Mouse (Mus musculus): ENCODE results near the gene Eif4g3. TPM values are rescaled to one million over a fixed set of nuclear protein-coding genes. Genes with fewer than 3 reads are reported as not detected.

The Eif4g3 gene
- total and polyA plus RNA-seq, 3 experiments, result 22.8 to 63.7 TPM; not detected in 1

DNA sequence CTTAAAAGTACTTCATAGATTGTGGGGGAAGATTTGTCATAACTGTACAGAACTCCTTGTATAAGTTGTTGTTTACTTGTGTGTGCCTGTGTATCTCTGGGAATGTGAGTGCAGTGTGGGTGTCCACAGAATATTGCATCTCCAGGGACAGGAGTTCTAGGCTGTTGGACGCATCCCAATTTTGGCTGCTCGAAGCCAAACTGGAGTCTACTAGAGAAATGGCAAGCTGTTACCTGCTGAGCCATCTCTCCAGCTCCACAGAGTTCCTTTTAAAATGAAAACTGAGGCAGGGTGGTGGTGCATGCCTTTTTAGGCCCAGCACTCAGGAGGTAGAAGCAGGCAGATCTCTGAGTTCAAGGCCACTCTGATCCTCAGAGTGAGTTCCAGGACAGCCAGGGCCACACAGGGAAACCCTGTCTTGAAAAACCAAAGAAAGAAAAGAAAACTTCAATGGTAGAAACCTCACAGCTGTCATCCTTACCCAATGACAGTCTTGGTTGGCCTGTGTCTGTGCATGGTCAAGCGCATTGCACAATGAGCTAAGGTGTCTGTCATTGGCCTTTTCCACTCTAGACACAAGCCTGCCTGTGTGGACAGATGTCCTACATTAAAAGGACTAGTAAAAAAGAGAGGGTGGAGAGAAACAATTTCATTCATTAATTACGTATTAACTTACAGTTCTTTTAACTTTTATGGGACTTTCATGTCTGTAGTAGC, 17.1 kb downstream of the Eif4g3 start:
- Histone ChIP-seq H3K36me3 (ENCODE audit: control insufficient read depth in 1 of 2, insufficient read depth in 2 of 2, low read length in 2 of 2) (peaks cover 0 to 7% of the 10 kb centered on the region in 2 experiments; a peak in 2 of 4 replicates), H3K27ac (ENCODE audit: control insufficient read depth, low read depth, low read length) (no peak overlapping the region), H3K79me2 (ENCODE audit: control insufficient read depth, insufficient read depth, low read length, poor library complexity) (peaks cover 12% of the 10 kb centered on the region; the same call in 1 of the 2 replicates), H3K9ac (ENCODE audit: control insufficient read depth, low read depth, low read length, poor library complexity, severe bottlenecking) (no peak overlapping the region), H3K4me1 (ENCODE audit: control insufficient read depth in 1 of 2, insufficient read depth in 2 of 2, low read length in 2 of 2) (peaks cover 0 to under 1% of the 10 kb centered on the region in 2 experiments; a peak in 1 of 4 replicates), H3K27me3 (ENCODE audit: control insufficient read depth in 1 of 2, insufficient read depth in 2 of 2, low read length in 2 of 2) (no peaks in the 10 kb centered on the region), H3K4me3 (ENCODE audit: control insufficient read depth in 1 of 2, insufficient read depth in 1 of 2, low read depth in 2 of 2, low read length in 2 of 2) (no peak overlapping the region), H3K9me3 (replicated peaks; ENCODE audit: insufficient read depth, low read length) (no peaks in the 10 kb centered on the region)
- DNase-seq (ENCODE audit: low read depth, low spot score), result no peak
- TF ChIP-seq MEF2A (IDR thresholded peaks at IDR 0.05; ENCODE audit: extremely low read depth, insufficient replicate concordance, low read depth, low read length, poor library complexity, severe bottlenecking) (no peak), BHLHE40 (IDR thresholded peaks at IDR 0.05; ENCODE audit: borderline replicate concordance, low read depth, low read length) (no peak), EP300 (IDR thresholded peaks at IDR 0.05; ENCODE audit: low read depth in 1 of 2, low read length in 2 of 2) (no peak), USF1 (IDR thresholded peaks at IDR 0.05; ENCODE audit: low read depth, low read length) (no peak), MAFK (IDR thresholded peaks at IDR 0.05; ENCODE audit: borderline replicate concordance, low read depth, low read length) (no peak), KAT2A (conservative IDR thresholded peaks at IDR 0.05; ENCODE audit: low read depth, low read length) (no peak), GATA1 (IDR thresholded peaks at IDR 0.05; ENCODE audit: low read depth, low read length) (no peak), JUND (IDR thresholded peaks at IDR 0.05; ENCODE audit: low read depth, low read length) (no peak), TCF12 (IDR thresholded peaks at IDR 0.05; ENCODE audit: low read depth, low read length) (no peak), E2F4 (IDR thresholded peaks at IDR 0.05; ENCODE audit: borderline replicate concordance, low read depth, low read length) (no peak), SIN3A (IDR thresholded peaks at IDR 0.05; ENCODE audit: low read length) (no peak), MAX (IDR thresholded peaks at IDR 0.05; ENCODE audit: low read length) (no peak)

DNA sequence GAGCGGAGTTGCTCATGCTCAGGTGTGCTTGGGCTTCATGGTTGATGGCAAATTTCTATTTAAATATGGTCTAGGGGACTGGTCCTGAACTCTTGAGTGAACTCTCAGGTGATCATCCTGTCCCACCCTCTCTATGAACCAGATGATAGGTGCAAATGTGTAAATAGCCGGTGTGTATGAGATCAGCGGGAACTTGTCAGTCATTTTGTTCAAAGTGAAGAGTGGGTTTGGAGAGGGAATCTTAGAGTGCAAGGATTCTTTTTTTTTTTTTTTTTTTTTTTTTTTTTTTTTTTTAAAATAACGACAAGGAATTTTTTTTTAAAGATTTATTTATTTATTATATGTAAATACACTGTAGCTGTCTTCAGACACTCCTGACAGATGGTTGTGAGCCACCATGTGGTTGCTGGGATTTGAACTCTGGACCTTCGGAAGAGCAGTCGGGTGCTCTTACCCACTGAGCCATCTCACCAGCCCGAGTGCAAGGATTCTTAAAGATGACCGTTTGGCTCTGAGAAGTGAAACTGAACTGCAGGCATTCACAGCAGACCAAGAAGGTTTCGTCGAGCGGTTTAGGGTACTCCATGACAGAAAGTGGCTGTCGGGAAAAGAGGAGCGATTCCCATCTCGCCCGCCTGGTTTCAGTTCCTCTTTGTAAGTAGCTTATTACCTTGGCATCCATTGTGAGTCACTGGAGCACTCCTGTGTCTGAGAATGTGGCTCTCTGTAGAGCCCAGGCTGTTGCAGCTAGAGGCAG, 21.1 kb downstream of the Eif4g3 start:
- Histone ChIP-seq H3K36me3 (ENCODE audit: control insufficient read depth in 1 of 2, insufficient read depth in 2 of 2, low read length in 2 of 2) (peaks cover 5 to 8% of the 10 kb centered on the region in 2 experiments), H3K27ac (ENCODE audit: control insufficient read depth, low read depth, low read length) (no peak overlapping the region)

More for the DNA sequence above, 21.1 kb downstream of the Eif4g3 start:
- no peak overlapping the region for H3K4me3 ChIP-seq (ENCODE audit: control insufficient read depth in 1 of 2, insufficient read depth in 1 of 2, low read depth in 2 of 2, low read length in 2 of 2)
- TF ChIP-seq TBP (IDR thresholded peaks at IDR 0.05; ENCODE audit: low read depth, low read length), result no peak
- no peak for TF ChIP-seq CHD2 (IDR thresholded peaks at IDR 0.05; ENCODE audit: low read length)
- TF ChIP-seq MAFK (IDR thresholded peaks at IDR 0.05; ENCODE audit: borderline replicate concordance, low read depth, low read length), result no peak
- TF ChIP-seq HCFC1 (IDR thresholded peaks at IDR 0.05; ENCODE audit: low read depth, low read length), result no peak
- no peak for TF ChIP-seq MYC (IDR thresholded peaks at IDR 0.05; ENCODE audit: low read depth, low read length)
- no peak for TF ChIP-seq RAD21 (IDR thresholded peaks at IDR 0.05; ENCODE audit: low read depth, low read length)
- TF ChIP-seq SIN3A (IDR thresholded peaks at IDR 0.05; ENCODE audit: low read length), result no peak
- no peak for TF ChIP-seq KAT2A (conservative IDR thresholded peaks at IDR 0.05; ENCODE audit: low read depth, low read length)
- no peak for TF ChIP-seq CTCF (IDR thresholded peaks at IDR 0.05 in 2 of 3, conservative IDR thresholded peaks at IDR 0.05 in 1 of 3; ENCODE audit: control insufficient read depth in 1 of 3, insufficient read depth in 1 of 3, low read depth in 2 of 3, low read length in 3 of 3, poor library complexity in 1 of 3, severe bottlenecking in 1 of 3)
- no peak for TF ChIP-seq TCF12 (IDR thresholded peaks at IDR 0.05; ENCODE audit: low read depth, low read length)
- no peak for TF ChIP-seq ZKSCAN1 (IDR thresholded peaks at IDR 0.05; ENCODE audit: low read depth, low read length)
- no peak for TF ChIP-seq MAX (IDR thresholded peaks at IDR 0.05; ENCODE audit: low read length)
- no peak for TF ChIP-seq POLR2AphosphoS2 (IDR thresholded peaks at IDR 0.05; ENCODE audit: low read length)
- no peak for TF ChIP-seq JUND (IDR thresholded peaks at IDR 0.05; ENCODE audit: low read depth, low read length)
- no peaks in the 10 kb centered on the region for H3K27me3 ChIP-seq (ENCODE audit: control insufficient read depth in 1 of 2, insufficient read depth in 2 of 2, low read length in 2 of 2)
- DNase-seq (ENCODE audit: low read depth, low spot score), result no peak
- H3K9me3 ChIP-seq (replicated peaks; ENCODE audit: insufficient read depth, low read length), result no peaks in the 10 kb centered on the region
- no peak overlapping the region for H3K9ac ChIP-seq (ENCODE audit: control insufficient read depth, low read depth, low read length, poor library complexity, severe bottlenecking)
- H3K79me2 ChIP-seq (ENCODE audit: control insufficient read depth, insufficient read depth, low read length, poor library complexity), result peaks cover 19% of the 10 kb centered on the region; the same call in 1 of the 2 replicates
- peaks cover 8 to 13% of the 10 kb centered on the region in 2 experiments for H3K4me1 ChIP-seq (ENCODE audit: control insufficient read depth in 1 of 2, insufficient read depth in 2 of 2, low read length in 2 of 2)
